Comparison of ENCODE assay signal across 9 mouse cellular contexts in the genomic region with DNA sequence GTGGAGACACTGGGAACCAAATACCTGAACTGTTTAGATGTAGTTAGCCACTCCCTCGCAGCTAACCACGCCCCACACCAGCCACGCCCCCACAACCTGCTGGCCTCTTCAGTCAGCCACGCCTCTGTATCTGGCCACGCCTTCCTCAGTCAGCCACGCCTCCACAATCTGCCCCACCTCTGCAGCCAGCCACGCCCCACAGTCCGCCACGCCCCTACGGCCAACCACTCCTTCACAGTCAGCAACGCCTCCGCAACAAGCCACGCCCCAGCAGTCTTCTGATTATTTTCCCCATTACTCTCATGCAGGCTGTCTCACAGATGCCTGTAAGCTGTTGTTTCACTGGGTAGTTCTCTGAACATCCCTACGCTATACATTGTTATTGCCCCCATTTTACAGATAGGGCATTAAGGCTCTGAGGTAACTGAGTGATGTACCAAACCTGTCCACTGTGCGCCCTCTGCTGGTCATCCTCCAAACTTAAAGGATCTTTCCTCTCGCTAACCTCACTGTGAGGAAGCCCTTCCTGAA. TPM values are rescaled to one million over a fixed set of nuclear protein-coding genes. Genes with fewer than 3 reads are reported as not detected.
DNase-seq lines count a peak whose midpoint lies in the region; ATAC-seq and TF ChIP-seq lines count a peak whose summit lies in the region.
"Had no signal": no experiment of that assay in that cellular context is flagged by ENCODE, and none has a peak within 500 bp of the region (broad histone marks: within the 10 kb centered on the region; RNA-seq: fewer than 3 reads in every experiment).

No protein-coding gene starts in this region.

- no peaks in the 10 kb centered on the region for H3K36me3 ChIP-seq in C2C12 (ENCODE audit: control insufficient read depth, insufficient read depth)
- no peaks in the 10 kb centered on the region for H3K36me3 ChIP-seq in kidney, postnatal 0 days (ENCODE audit: insufficient read depth, low read length)
- H3K36me3 ChIP-seq in lung, embryonic 16.5 days (ENCODE audit: control insufficient read depth, insufficient read depth, low read length): no peaks in the 10 kb centered on the region
- no peaks in the 10 kb centered on the region for H3K36me3 ChIP-seq in spleen, adult 2 months (ENCODE audit: control insufficient read depth, insufficient read depth, low read length)

- WGBS in kidney, postnatal 0 days: 16% methylated on average over 16 of the region's 16 CpGs
- WGBS in lung, embryonic 16.5 days: 18% methylated on average over 16 of the region's 16 CpGs
- WGBS in spleen, adult 2 months: 43% methylated on average over 16 of the region's 16 CpGs

- H3K27me3 ChIP-seq in C2C12 (ENCODE audit: control insufficient read depth, insufficient read depth, insufficient read length): peaks cover 45% of the 10 kb centered on the region
- H3K27me3 ChIP-seq in kidney, postnatal 0 days (ENCODE audit: insufficient read depth, low read length): no peaks in the 10 kb centered on the region
- H3K27me3 ChIP-seq in lung, embryonic 16.5 days (ENCODE audit: control insufficient read depth, insufficient read depth, low read depth, low read length): no peaks in the 10 kb centered on the region
- no peaks in the 10 kb centered on the region for H3K27me3 ChIP-seq in spleen, adult 2 months (ENCODE audit: control insufficient read depth, insufficient read depth, low read length)

- H3K79me3 ChIP-seq in C2C12 (ENCODE audit: low read depth): no peaks in the 10 kb centered on the region

- H3K4me2 ChIP-seq in kidney, postnatal 0 days (ENCODE audit: low read length): no peak overlapping the region
- no peak overlapping the region for H3K4me2 ChIP-seq in lung, embryonic 16.5 days (ENCODE audit: low read depth, low read length)

- no peaks in the 10 kb centered on the region for H3K79me2 ChIP-seq in C2C12 (ENCODE audit: control insufficient read depth, insufficient read depth)

- TF ChIP-seq POLR2A in brain, embryonic 14.5 days (IDR thresholded peaks at IDR 0.05; ENCODE audit: borderline replicate concordance, extremely low read depth, insufficient read depth, insufficient read length, poor library complexity, severe bottlenecking): no peak
- TF ChIP-seq POLR2A in spleen, adult 2 months (IDR thresholded peaks at IDR 0.05; ENCODE audit: low read depth, low read length): no peak

- no peaks in the 10 kb centered on the region for H3K4me1 ChIP-seq in kidney, postnatal 0 days (replicated peaks; ENCODE audit: insufficient read depth, low read length)
- no peaks in the 10 kb centered on the region for H3K4me1 ChIP-seq in lung, embryonic 16.5 days (replicated peaks; ENCODE audit: control insufficient read depth, insufficient read depth, low read length)
- no peaks in the 10 kb centered on the region for H3K4me1 ChIP-seq in spleen, adult 2 months (ENCODE audit: control insufficient read depth, insufficient read depth, insufficient read length)

- ATAC-seq in kidney, postnatal 0 days (replicated peaks; ENCODE audit: low FRiP score, low read depth): peak; percentile 79
- ATAC-seq in lung, embryonic 16.5 days (ENCODE audit: low read depth): peak; percentile 41; the same call in 1 of the 2 replicates

- H3K4me3 ChIP-seq in C2C12 (ENCODE audit: insufficient read depth, poor library complexity, severe bottlenecking): no peak overlapping the region
- no peak overlapping the region for H3K4me3 ChIP-seq in kidney, postnatal 0 days (replicated peaks; ENCODE audit: low read depth, low read length)
- no peak overlapping the region for H3K4me3 ChIP-seq in lung, embryonic 16.5 days (ENCODE audit: low read length)
- no peak overlapping the region for H3K4me3 ChIP-seq in spleen, adult 2 months (ENCODE audit: extremely low read depth, insufficient read depth, insufficient read length)

- DNase-seq in cerebellum, adult 8-10 months: peak; percentile 41
- DNase-seq in cerebellum, adult 11 months: no peak
- DNase-seq in brain, embryonic 14.5 days (ENCODE audit: low read depth): peak; percentile 53
- DNase-seq in gastrocnemius, postnatal 25 days: peak; percentile 25
- DNase-seq in kidney, postnatal 0 days (ENCODE audit: low spot score): peak; percentile 67
- peak in 1 of 2 experiments; percentile 56 for DNase-seq in spleen, adult 2 months (ENCODE audit: low read depth in 1 of 2, low spot score in 2 of 2)

- peak; percentile 6 for TF ChIP-seq CTCF in C2C12 (IDR thresholded peaks at IDR 0.05; ENCODE audit: control insufficient read depth, insufficient read depth, insufficient read length)
- peak; percentile 59; the same call in 1 of the 2 replicates for TF ChIP-seq CTCF in brain, embryonic 14.5 days (IDR thresholded peaks at IDR 0.05; ENCODE audit: borderline replicate concordance, extremely low read depth, insufficient read depth, insufficient read length)
- TF ChIP-seq CTCF in kidney, postnatal 0 days (IDR thresholded peaks at IDR 0.05; ENCODE audit: low read depth): peak; percentile 74
- TF ChIP-seq CTCF in spleen, adult 2 months (IDR thresholded peaks at IDR 0.05; ENCODE audit: extremely low read depth, insufficient read depth, insufficient read length, insufficient replicate concordance): peak; percentile 38; the same call in 1 of the 2 replicates

- no peak overlapping the region for H3K27ac ChIP-seq in kidney, postnatal 0 days
- no peak overlapping the region for H3K27ac ChIP-seq in lung, embryonic 16.5 days (ENCODE audit: low read length)
- no peak overlapping the region for H3K27ac ChIP-seq in spleen, adult 2 months (ENCODE audit: insufficient read depth, low read length)
- H3K27ac ChIP-seq: macrophage had no signal

- H3ac ChIP-seq in C2C12 (ENCODE audit: control insufficient read depth, insufficient read length, low read depth): no peak overlapping the region

- no peaks in the 10 kb centered on the region for H3K9me3 ChIP-seq in kidney, postnatal 0 days (replicated peaks; ENCODE audit: low read length)
- no peaks in the 10 kb centered on the region for H3K9me3 ChIP-seq in lung, embryonic 16.5 days (ENCODE audit: control insufficient read depth, low read length)

- no peak overlapping the region for H3K9ac ChIP-seq in kidney, postnatal 0 days (ENCODE audit: low read depth, low read length)
- H3K9ac ChIP-seq in lung, embryonic 16.5 days (ENCODE audit: low read length): no peak overlapping the region

TF ChIP-seq in C2C12, 6 proteins besides CTCF, POLR2A, EP300 and RAD21:
- TF ChIP-seq MYOG (IDR thresholded peaks at IDR 0.05; ENCODE audit: control insufficient read depth, extremely low read depth, insufficient read length): no peak
- no peak for TF ChIP-seq USF1 (IDR thresholded peaks at IDR 0.05; ENCODE audit: low read depth)
- TF ChIP-seq CEBPB (IDR thresholded peaks at IDR 0.05; ENCODE audit: low read depth): no peak
- TF ChIP-seq MAX (IDR thresholded peaks at IDR 0.05): no peak
- TF ChIP-seq FOSL1 (IDR thresholded peaks at IDR 0.05; ENCODE audit: insufficient read depth, low read length, poor library complexity, severe bottlenecking): no peak
- no peak for TF ChIP-seq MYOD1 (IDR thresholded peaks at IDR 0.05; ENCODE audit: control insufficient read depth, insufficient read length, low read depth)

RNA-seq across cellular contexts. Expression of a gene that starts 16.2 kb away (rescaled TPM):
- polyA plus RNA-seq in C2C12 (2012; fragmentation: generic; extraction: Trizol): 71.1 TPM
- polyA plus RNA-seq in brain, embryonic 14.5 days (2012; rRNA removed): 110 and 137 TPM in 2 replicates
- 10 to 100 TPM; 32.2 to 34.1 TPM for total RNA-seq in gastrocnemius, postnatal 25 days (2021)
- polyA plus RNA-seq in kidney, postnatal 0 days (2015; fragmentation: Nextera tagmentation; extraction: Ambion mirVana): 111 and 115 TPM in 2 replicates
- 78.5 and 79.2 TPM in 2 replicates for polyA plus RNA-seq in lung, embryonic 16.5 days (2015; fragmentation: Nextera tagmentation; extraction: Ambion mirVana)
- polyA plus RNA-seq in spleen, adult 2 months (2012; rRNA removed): 17.6 and 20.3 TPM in 2 replicates

RNA-seq across cellular contexts. Expression of a gene that starts 53.5 kb away (rescaled TPM):
- polyA plus RNA-seq in C2C12 (2012; fragmentation: generic; extraction: Trizol): 7.3 TPM
- 6.5 and 8.0 TPM in 2 replicates for polyA plus RNA-seq in brain, embryonic 14.5 days (2012; rRNA removed)
- total RNA-seq in gastrocnemius, postnatal 25 days (2021): 1 to 10 TPM; 8.1 to 9.5 TPM
- 19.2 and 20.3 TPM in 2 replicates for polyA plus RNA-seq in kidney, postnatal 0 days (2015; fragmentation: Nextera tagmentation; extraction: Ambion mirVana)
- polyA plus RNA-seq in lung, embryonic 16.5 days (2015; fragmentation: Nextera tagmentation; extraction: Ambion mirVana): 12.5 and 13.4 TPM in 2 replicates
- polyA plus RNA-seq in spleen, adult 2 months (2012; rRNA removed): 11.3 and 13.1 TPM in 2 replicates

RNA-seq across cellular contexts. Expression of a gene that starts 56.3 kb away (rescaled TPM):
- not detected for polyA plus RNA-seq in C2C12 (2012; fragmentation: generic; extraction: Trizol)
- 0.10 TPM in 1 of 2 replicates, not detected in the other for polyA plus RNA-seq in brain, embryonic 14.5 days (2012; rRNA removed)
- total RNA-seq in gastrocnemius, postnatal 25 days (2021): not detected
- not detected in 2 replicates for polyA plus RNA-seq in kidney, postnatal 0 days (2015; fragmentation: Nextera tagmentation; extraction: Ambion mirVana)
- not detected in 2 replicates for polyA plus RNA-seq in lung, embryonic 16.5 days (2015; fragmentation: Nextera tagmentation; extraction: Ambion mirVana)
- polyA plus RNA-seq in spleen, adult 2 months (2012; rRNA removed): not detected in 2 replicates
- polyA plus RNA-seq: macrophage had no signal

Comparison
In these comparisons a context has a peak if more than half of its experiments do, and no peak if none do; other contexts are left out.
1. CTCF ChIP-seq: peak in every context shown above with its lines; median percentile 74 in kidney, postnatal 0 days; 59 in brain, embryonic 14.5 days; 38 in spleen, adult 2 months; 6 in C2C12.